In the genomic region with DNA sequence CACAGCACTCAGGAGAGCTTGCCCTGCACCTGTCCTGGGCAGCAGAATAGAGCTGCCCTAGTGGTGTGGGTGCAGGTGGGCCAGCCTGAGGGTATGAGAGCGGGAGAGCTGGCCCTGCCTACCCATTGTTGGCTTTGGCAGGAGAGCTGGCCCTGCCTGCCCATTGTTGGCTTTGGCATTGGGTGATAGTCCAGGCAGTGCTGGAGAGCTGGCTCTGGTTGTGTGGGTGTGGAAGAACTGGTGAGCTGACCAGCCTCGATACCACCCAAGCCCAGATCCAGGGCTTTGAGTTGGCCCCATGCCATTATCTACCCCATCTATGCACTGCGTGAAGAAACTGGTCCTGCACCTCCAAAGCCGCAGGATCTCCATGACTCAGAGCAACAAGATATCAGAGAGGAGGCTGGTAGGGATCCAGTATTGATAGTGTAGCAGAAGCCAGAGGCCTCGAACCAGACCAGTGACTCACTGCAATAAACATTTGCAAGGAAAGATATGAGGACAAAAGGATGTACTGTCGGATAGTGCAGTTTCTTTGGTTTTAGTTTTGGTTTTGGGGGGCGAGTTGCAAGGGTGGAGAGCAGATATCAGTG, we compare ENCODE assay signal across 13 mouse cellular contexts.
DNase-seq lines count a peak whose midpoint lies in the region; ATAC-seq and TF ChIP-seq lines count a peak whose summit lies in the region.
"Had no signal": no experiment of that assay in that cellular context is flagged by ENCODE, and none has a peak within 500 bp of the region (broad histone marks: within the 10 kb centered on the region; RNA-seq: fewer than 3 reads in every experiment).

No protein-coding gene starts in this region.

- no peak overlapping the region for H3ac ChIP-seq in myocyte (ENCODE audit: control insufficient read depth, insufficient read length)

- DNase-seq in adrenal gland, postnatal 36 days = peak; percentile 1 to 3
- no peak for DNase-seq in adrenal gland, postnatal 10 days
- DNase-seq in right cerebral cortex, postnatal 14 days = no peak
- DNase-seq: forebrain, postnatal 0 days; layer of hippocampus, postnatal 36 days; lung, embryonic 14.5 days had no signal

- H3K79me2 ChIP-seq in myocyte (ENCODE audit: control insufficient read depth, insufficient read depth) = no peaks in the 10 kb centered on the region

- no peak for ATAC-seq in megakaryocyte, adult 5-6 weeks (ENCODE audit: poor library complexity, severe bottlenecking)
- ATAC-seq in common myeloid progenitor, adult 5-6 weeks (replicated peaks; ENCODE audit: low read depth, poor library complexity, severe bottlenecking) = peak; percentile 40; the same call in 1 of the 2 replicates
- no peak for ATAC-seq in kidney, embryonic 14.5 days (ENCODE audit: low FRiP score, low TSS enrichment)
- ATAC-seq: forebrain, postnatal 0 days had no signal

- H3K36me3 ChIP-seq in megakaryocyte, embryonic 14.5 days (replicated peaks; ENCODE audit: low read length) = peaks cover 4% of the 10 kb centered on the region
- H3K36me3 ChIP-seq in myocyte (ENCODE audit: control insufficient read depth, insufficient read depth) = no peaks in the 10 kb centered on the region
- H3K36me3 ChIP-seq in kidney, embryonic 14.5 days (ENCODE audit: control insufficient read depth, insufficient read depth, low read length) = no peaks in the 10 kb centered on the region
- H3K36me3 ChIP-seq: heart, embryonic 13.5 days; kidney, embryonic 15.5 days had no signal

- H3K27me3 ChIP-seq in megakaryocyte, embryonic 14.5 days (replicated peaks) = no peaks in the 10 kb centered on the region
- no peaks in the 10 kb centered on the region for H3K27me3 ChIP-seq in myocyte (ENCODE audit: control insufficient read depth, insufficient read depth, insufficient read length)
- H3K27me3 ChIP-seq in kidney, embryonic 14.5 days (ENCODE audit: control insufficient read depth, insufficient read depth, low read length) = no peaks in the 10 kb centered on the region
- H3K27me3 ChIP-seq: heart, embryonic 13.5 days; kidney, embryonic 15.5 days had no signal

- TF ChIP-seq POLR2A in myocyte (IDR thresholded peaks at IDR 0.05; ENCODE audit: insufficient read length, low read depth) = no peak

- H3K4me2 ChIP-seq in myocyte (ENCODE audit: low read depth) = peak overlapping the region; percentile 27
- H3K4me2 ChIP-seq in kidney, embryonic 14.5 days (replicated peaks; ENCODE audit: low read depth, low read length) = no peak overlapping the region
- H3K4me2 ChIP-seq: heart, embryonic 13.5 days; kidney, embryonic 15.5 days; lung, embryonic 14.5 days had no signal

- H3K27ac ChIP-seq in kidney, embryonic 14.5 days (ENCODE audit: low read depth, low read length) = no peak overlapping the region
- H3K27ac ChIP-seq: heart, embryonic 13.5 days; kidney, embryonic 15.5 days had no signal

- no peak overlapping the region for H3K9ac ChIP-seq in kidney, embryonic 14.5 days (ENCODE audit: low read depth, low read length)
- H3K9ac ChIP-seq: forebrain, postnatal 0 days; heart, embryonic 13.5 days; kidney, embryonic 15.5 days; lung, embryonic 14.5 days had no signal

- H3K9me3 ChIP-seq in megakaryocyte, embryonic 14.5 days = no peaks in the 10 kb centered on the region
- no peaks in the 10 kb centered on the region for H3K9me3 ChIP-seq in kidney, embryonic 14.5 days (ENCODE audit: control insufficient read depth, low read length)
- H3K9me3 ChIP-seq: heart, embryonic 13.5 days; kidney, embryonic 15.5 days had no signal

- H3K4me3 ChIP-seq in megakaryocyte, embryonic 14.5 days (replicated peaks) = peak overlapping the region; percentile 38
- H3K4me3 ChIP-seq in myocyte = no peak overlapping the region
- no peak overlapping the region for H3K4me3 ChIP-seq in kidney, embryonic 14.5 days (ENCODE audit: low read length)
- H3K4me3 ChIP-seq: heart, embryonic 13.5 days; kidney, embryonic 15.5 days had no signal

- peaks cover 46% of the 10 kb centered on the region for H3K4me1 ChIP-seq in megakaryocyte, embryonic 14.5 days
- no peaks in the 10 kb centered on the region for H3K4me1 ChIP-seq in kidney, embryonic 14.5 days (ENCODE audit: control insufficient read depth, insufficient read depth, low read length)
- H3K4me1 ChIP-seq: heart, embryonic 13.5 days; kidney, embryonic 15.5 days had no signal

- 87% methylated on average over 7 of the region's 7 CpGs for WGBS in kidney, embryonic 14.5 days

TF ChIP-seq in myocyte, 11 proteins besides CTCF, POLR2A, EP300 and RAD21:
- TF ChIP-seq MYOG (IDR thresholded peaks at IDR 0.05; ENCODE audit: control insufficient read depth in 1 of 3, insufficient read depth in 1 of 3, insufficient read length in 2 of 3, low read depth in 2 of 3) = no peak
- no peak for TF ChIP-seq REST (IDR thresholded peaks at IDR 0.05; ENCODE audit: insufficient read depth, insufficient read length)
- peak in 1 of 3 experiments; percentile 41 for TF ChIP-seq MYOD1 (IDR thresholded peaks at IDR 0.05; ENCODE audit: control insufficient read depth in 1 of 3, insufficient read length in 2 of 3, low read depth in 2 of 3)

Comparison
In these comparisons a context has a peak if more than half of its experiments do, and no peak if none do; other contexts are left out.
1. DNase-seq: peak in adrenal gland, postnatal 36 days (2 of 2); none in adrenal gland, postnatal 10 days (single experiment) and right cerebral cortex, postnatal 14 days (single experiment).